Mouse (Mus musculus): ENCODE data around the gene Habp2.

DNA sequence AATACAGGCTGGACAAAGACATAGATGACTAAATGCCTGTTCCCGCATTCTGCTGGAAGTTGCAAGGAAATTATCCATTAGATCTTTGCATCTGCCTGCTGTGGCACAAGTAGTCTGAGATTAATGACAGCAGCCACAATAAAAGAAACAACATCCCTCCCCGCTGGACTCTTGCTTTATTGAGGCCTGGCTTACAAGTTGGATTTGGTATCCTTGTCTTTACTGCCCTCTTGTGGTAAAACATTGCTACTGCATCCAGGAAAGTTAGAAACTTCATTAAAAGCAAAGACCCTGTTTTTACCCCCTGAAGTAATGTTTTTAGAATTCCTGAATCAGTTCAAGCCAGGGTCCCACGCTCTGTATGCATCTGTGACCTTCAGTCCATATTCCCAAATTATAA, 31.4 kb upstream of the Habp2 start:
- no peak for TF ChIP-seq POLR2A (IDR thresholded peaks at IDR 0.05; ENCODE audit: insufficient read depth, low read length)
- TF ChIP-seq CTCF (IDR thresholded peaks at IDR 0.05; ENCODE audit: low read depth, low read length), result peak; percentile 6
- TF ChIP-seq EP300 (IDR thresholded peaks at IDR 0.05; ENCODE audit: insufficient read depth, low read depth, low read length), result no peak
